Mouse (Mus musculus) brain, embryonic 14.5 days (tissue): ENCODE measurements at regions not wholly inside any gene's neighbourhood (a gene's known extent, or its start where the extent isn't known, plus 50 kb on each side); places are given as distances from the start of the nearest gene placed in this dataset.

ENCODE experiments used
- CTCF ChIP-seq: fragments of 200-500 bp; IDR thresholded peaks from 2 replicates; pipeline ENCODE4 v1.5.1; 2012; ENCODE audit warnings: inconsistent platforms, mild to moderate bottlenecking, moderate library complexity, borderline replicate concordance; ENCODE audit not compliant: insufficient read depth, insufficient read length; ENCODE audit errors: extremely low read depth
- POLR2A ChIP-seq: fragments of 200-500 bp; IDR thresholded peaks from 2 replicates; pipeline ENCODE4 v1.6.1; 2012; ENCODE audit warnings: mild to moderate bottlenecking, inconsistent platforms, borderline replicate concordance; ENCODE audit not compliant: poor library complexity, insufficient read depth, insufficient read length, severe bottlenecking; ENCODE audit errors: extremely low read depth

- TF ChIP-seq CTCF (no peak), POLR2A (no peak)
Measured at GRCm38 (mm10) chr14:106318767-106319166, 212.8 kb downstream of the Trim52 start.
